Mouse (Mus musculus): ENCODE measurements at regions not wholly inside any gene's neighbourhood (a gene's known extent, or its start where the extent isn't known, plus 50 kb on each side); places are given as distances from the start of the nearest gene placed in this dataset.

DNA sequence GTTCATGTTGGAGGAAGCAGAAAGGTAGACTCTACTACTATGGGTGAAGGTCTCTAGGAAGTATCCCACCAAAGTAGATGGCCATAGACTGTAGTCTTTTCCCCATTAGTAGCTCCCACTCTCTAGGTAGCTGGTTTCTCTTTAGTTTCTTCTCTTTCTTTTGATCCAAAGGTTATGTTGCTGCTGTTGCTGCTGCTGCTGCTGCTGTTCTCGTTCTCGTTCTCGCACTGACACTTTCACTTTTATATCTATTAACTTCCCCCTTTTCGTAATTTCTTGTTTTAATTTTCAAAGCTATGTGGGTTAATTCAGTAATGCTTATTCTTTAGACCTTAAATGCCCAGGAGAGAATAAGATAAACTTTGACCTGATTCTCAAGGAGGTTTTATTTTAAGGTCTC, 58.3 kb downstream of the Tmem100 start:
- DNase-seq (ENCODE audit: low spot score in 2 of 2): no peak

DNA sequence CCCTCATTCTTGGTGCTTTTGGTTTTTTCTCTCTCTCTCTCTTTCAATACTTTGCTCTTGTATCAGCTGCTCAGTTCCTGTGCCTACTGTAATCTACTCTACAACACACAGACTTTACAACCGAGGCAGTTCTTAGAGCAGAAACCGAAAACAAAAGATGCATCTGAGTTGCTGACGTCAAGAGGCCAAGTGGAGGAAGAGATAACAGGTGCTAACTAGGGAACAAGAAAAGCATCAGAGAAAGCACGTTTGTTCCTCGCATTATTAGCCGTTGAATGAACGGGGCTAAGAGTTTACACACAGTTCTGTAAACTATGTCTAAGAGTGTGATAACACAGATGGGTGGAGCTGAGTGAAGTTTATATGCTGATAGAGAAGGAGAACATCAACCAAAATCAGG, 63.9 kb downstream of the Tmem100 start:
- DNase-seq (ENCODE audit: low spot score in 2 of 2): no peak

DNA sequence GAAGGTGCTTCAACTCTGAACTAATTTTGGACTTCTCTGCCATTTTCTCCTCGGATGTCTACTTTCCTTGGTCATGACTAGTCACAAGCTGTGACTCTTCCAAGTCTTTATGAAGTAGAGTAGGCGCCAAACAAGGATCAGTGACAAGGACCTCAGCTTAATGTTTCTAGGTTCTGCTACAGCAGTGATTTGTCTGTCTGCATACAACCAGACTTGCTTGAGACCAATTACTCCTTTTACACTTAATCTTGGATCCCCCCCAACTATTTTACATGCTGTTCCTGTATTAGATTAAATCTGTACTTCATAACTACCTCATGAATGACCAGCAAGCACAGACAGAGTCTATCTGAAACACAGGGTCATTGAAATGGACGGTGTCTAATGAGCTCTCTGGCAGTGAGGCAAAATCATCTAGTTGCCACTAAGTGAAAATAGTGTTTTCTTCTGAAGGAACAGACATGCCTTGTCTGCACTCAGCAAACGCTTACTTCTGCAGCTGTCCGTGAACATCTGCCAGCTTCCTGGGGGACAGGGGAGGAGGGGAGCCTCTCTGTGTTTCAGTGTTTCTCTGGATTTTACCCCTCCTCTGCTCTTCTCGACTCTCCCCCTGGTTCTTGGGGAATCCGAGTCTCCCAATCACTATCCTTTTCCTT, 64.7 kb downstream of the Tmem100 start:
- peak in 1 of 2 experiments; percentile 8 for DNase-seq (ENCODE audit: low spot score in 2 of 2)

DNA sequence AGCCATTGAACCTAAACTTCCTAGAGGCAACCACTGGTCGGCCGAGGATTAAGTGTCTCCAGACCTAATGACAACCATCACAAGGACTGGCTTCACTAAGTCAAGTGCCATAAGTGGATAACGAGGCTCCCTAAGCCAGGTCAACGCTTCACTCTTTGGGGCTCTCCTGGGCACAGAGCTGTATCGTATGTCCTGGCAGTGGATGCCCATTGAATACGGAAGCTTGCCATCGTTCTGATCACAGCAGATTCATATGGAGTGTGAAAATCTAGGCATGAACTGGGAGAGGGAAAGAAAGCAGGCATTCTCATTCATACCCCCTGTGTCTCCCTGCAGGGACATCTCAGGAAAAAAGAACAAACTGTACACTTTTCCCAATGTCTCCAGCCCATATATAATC, 68.3 kb downstream of the Tmem100 start:
- no peak for DNase-seq (ENCODE audit: low spot score in 2 of 2)

DNA sequence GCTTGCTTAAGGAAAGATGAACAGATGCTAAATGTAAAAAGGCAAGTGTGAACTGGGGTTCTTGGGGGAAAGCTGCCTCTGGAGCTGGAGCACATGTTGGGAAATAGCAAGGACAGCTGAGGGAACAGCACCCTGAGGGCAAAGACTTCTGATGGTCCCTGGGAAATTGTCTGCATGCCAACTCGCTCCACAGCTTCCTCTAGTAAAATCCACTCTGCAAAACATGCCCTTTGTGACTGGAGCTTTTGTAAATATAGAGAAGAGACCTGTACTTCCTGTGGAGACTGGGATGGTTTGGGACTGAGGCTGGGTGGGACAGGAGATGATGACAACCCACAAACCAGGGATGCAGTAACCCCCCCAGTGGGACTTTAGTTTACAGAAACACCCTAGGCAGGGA, 69.0 kb downstream of the Tmem100 start:
- DNase-seq (ENCODE audit: low spot score in 2 of 2): no peak

DNA sequence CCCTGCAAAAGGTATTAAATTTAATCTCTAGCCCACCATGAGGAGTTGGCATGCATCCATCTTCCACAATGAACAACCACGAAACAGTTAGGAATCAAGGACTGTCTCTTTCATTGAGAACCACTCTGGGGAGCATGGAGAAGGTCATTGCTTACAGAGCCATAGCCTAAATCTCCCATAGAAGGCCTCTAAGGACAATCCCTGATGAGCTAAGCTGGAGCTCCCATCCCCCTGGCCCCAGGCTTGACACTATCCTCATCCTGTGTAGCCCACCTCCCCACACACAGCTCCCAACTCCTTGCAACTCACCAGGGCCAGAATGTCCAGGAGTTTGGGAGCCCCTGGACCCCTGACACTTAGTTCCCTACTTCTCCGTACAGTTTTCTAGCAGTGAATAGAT, 70.0 kb downstream of the Tmem100 start:
- no peak for DNase-seq (ENCODE audit: low spot score in 2 of 2)

DNA sequence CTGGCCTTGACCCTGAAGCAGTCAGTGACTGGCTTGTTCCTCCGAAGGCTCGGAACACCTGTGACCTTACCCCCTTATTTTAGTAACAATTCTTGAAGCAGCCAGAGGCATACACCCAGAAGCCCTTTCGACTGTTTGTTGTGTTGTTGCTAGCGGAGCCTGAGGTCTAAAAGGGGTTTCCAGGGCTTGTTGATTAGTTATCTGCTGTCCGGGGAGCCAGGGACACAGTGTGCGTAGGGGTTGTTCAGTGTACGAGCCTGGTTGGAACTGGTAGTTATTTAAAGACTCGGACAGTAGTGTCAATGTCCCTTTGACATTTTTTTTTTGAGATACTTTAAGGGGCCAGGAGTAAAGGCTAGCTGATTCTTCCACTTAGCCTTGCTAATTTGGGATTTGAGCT, 71.1 kb downstream of the Tmem100 start:
- DNase-seq (ENCODE audit: low spot score in 2 of 2): no peak

DNA sequence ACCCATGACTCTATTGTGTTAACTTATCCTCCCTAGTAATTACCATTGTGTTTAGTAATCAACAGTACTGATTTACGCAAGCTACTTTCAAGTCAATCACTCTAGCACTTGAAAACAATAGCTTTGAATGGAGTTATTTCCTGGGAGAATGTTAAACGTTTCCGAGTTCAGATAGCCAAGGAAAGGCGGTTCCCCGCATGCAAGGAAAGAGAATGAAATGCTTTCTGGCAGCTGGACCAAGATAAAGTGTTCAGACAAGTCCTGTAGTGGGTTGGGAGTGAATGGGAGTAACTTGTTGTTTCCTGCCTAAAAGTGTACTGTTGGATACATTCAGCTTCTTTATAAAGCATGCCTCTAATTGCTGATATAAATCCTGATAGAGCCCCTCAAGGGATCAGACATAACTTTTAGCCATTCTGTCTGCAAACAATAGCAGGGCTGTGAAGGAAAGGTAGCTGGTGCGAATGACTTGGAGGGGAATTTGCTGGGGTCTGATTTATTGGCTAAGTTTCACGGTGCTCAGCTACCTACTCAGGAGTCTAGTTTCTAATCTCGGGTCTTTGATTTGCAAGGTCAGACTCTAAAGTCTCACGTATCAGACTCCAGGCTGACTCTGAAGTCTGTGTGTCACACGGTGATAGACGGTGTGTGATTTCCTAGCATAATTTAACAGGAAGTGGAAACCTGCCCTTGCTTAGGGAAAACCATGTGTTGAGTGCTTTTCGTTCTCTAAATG, 76.1 kb downstream of the Tmem100 start:
- DNase-seq (ENCODE audit: low spot score in 2 of 2): no peak

DNA sequence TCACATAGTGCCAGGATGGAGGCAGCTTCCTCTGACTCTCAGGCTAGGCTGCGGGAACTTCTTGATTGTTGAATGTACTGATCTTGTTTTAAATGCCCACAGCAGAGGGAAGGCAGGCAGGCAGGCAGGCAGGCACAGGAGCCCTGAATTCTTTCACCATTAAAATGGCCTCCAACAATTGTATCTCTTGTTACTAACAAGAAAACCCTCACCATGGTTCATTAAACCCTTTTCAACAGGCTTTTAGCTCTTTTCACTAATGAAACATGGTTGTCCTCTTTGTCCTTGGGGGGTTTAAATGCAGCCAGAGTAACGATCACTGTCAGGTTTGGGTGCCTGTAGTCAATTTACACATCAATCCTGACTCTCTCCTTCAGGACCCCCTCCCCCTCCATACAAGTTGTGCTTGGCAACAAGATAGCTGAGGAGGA, 77.8 kb upstream of the Gm45716 start:
- no peak for DNase-seq (ENCODE audit: low spot score in 2 of 2)

DNA sequence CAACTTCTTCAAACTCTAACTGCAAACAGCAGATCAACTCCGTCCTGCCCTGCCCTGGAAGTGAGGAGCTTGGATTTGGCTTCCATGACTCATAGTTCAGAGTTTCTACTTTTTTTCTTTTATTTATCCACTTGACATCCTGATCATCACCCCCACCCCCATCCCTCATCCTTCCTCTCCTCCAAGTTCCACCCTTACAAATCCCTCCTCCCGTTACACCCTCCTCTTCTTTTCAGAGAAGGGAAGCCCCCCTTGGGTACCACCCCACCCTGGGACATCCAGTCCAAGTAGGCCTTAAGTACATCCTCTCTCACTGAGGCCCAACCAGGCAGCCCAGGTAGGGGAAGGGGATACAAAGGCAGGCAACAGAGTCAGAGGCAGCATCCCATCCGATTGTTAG, 77.3 kb upstream of the Gm45716 start:
- no peak for DNase-seq (ENCODE audit: low spot score in 2 of 2)

DNA sequence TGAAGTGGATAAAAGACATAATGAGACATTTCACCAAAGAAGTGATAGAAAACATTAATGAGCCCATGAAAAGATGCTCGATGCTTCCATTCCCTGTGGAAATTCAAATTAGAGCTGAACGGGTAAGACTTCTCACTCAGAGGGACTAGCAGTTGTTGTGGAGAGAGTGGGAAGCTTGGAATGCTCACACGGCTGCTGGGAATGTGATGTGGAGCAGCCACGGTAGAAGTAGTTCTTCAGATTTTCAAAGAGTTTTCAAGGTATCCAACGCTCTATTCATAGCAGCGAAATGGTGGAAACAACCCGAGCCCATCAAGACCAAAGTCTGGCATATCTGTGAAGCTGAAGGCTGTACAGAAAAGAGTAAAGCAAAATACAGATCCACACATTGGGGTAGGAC, 75.3 kb upstream of the Gm45716 start:
- no peak for DNase-seq (ENCODE audit: low spot score in 2 of 2)

DNA sequence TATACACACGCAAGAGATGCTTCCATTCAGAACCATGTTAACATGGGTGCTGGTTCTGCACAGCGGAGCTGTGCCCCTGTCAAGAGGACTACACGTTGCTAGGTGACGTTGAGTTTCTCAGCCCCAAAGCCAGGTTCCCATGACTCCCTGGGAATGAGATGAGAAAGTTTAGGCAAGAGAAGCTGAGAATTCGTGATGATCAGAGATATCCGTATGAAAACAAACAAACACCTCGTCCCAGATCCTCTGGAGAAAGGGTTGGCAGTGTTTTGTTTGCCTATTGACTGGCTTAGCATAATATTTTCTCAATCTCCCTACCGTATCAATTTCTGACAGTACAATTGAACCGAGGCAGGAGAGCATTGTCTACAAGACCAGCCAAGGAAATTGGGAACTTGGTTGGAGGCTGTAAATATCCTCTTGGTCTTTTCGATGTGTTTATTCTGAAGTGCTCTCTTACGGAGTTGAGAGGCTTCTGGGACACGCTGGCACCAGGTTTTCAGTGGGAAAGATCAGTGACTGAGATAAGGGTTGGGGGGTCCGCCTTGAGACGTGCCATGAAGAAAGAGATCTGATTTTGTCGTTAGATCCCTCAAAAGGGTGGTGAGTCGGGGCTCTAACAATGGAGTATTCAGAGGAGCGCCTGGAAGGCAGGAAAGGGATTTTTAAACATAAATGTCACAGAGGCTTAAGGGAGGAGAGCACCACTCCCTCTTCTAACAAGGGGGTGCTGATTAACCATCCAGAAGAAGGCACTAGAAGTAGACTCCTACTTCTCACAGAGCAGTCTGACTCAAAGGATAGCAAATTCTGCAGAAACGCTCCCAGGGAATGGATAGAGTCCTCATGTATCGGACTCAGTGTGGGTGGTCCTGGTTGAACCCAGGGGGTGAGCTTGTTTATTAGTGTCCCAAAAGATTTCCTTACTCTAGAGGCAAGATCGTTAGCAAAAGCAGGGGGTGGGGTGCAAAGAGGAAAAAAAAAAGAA, 70.5 kb upstream of the Gm45716 start:
- no peak for DNase-seq (ENCODE audit: low spot score in 2 of 2)

DNA sequence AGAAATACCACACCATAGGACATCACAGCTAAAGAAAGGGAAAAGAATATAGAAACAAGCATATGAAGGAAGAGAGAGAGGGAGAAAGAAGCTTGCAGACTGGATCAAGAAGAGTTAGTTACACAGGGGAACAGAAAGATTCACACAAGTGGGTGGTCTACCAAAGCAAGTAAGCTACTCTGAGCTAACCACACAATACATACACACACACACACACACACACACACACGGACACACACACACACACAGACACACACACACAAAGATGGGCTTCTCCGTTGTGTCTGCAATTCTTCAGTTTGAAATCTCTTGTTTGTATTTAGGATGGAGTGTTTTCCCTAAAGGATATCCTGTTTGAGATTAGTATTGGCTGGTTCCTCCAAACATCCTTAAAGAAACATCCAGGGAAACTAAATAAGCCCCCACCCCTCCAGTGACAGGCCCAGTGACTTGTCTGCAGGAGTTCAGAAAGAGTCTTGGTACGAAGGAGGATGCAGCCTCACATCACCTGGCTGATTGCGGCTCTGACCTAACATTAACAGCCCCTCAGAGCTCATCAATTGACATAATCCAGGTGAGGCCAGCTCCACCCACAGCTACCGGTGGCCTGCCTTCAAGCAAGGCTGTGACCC, 69.7 kb upstream of the Gm45716 start:
- no peak for DNase-seq (ENCODE audit: low spot score in 2 of 2)

DNA sequence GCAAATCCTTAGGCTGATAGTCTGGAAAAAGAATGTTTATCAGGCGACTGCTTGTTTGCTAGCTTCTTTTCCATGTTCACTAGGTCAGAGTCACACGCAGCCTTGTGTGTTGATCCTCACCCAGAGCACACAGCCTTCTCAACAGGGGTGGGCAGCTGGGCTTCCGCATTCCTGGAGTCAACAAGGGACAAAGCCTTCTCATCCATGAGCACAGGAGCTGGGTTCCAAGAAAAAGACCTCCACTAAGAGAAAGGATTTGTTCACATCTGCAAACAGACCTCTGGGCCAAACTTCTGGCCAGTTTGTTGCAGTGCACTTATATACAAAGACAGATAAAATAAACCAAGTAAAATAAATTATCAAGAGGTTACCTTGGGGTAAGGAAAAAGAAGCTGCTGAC, 65.6 kb upstream of the Gm45716 start:
- DNase-seq (ENCODE audit: low spot score in 2 of 2): no peak

DNA sequence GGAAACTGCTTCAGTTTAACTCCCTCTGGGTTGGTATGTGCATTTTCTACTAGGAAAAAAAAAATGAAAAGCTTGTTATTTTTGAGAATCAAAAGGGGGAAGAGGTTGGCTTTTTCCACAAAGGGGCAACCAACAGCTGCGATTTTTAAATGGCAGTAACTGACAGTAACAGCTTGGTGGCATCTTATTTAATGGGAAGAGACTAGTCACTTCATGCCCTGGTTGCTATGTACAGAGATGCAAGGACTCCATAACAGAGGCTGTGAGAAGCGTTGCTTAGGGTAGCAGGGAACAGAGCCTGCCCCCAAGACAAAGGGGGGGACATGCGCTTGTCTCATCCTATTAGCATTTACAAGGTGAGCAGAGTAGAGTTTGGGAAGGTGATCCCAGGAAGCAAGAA, 64.8 kb upstream of the Gm45716 start:
- no peak for DNase-seq (ENCODE audit: low spot score in 2 of 2)

DNA sequence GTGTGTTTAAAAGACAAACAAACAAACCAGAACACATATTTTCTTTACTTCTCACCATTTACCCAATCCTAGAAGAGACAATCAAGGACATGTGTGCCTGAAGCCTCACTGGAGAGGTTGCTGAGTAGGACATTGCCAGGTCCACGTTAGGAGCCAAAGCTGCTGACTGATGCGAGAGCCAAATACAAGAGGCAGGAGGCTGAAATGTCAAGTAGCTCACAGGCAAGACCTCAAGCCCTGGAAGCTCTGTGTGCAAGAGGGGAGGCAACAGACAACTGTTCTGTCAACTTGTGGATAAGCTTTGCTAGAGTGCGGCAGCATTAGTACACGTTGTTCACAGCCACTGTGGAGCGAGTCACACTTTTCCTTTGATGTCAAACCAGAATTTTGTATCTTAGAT, 63.6 kb upstream of the Gm45716 start:
- no peak for DNase-seq (ENCODE audit: low spot score in 2 of 2)

DNA sequence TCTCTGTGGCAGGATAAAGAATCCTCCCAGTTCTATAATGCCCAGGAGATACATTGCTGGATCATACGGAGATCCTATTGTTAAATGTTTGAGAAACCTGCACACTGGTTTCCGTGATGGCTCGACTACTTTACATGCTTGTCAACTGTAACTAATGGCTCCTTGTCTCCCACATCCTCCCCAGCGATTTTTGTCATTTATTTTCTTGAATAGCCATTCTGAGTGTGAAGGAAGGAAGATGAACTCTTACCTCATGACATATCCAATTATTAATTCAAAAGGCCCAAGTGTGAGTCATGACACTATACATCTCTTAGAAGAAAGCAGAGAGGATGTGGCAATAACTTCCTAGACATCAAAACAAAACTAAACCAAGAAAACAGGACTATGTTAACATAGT, 61.2 kb upstream of the Gm45716 start:
- DNase-seq (ENCODE audit: low spot score in 2 of 2): no peak

DNA sequence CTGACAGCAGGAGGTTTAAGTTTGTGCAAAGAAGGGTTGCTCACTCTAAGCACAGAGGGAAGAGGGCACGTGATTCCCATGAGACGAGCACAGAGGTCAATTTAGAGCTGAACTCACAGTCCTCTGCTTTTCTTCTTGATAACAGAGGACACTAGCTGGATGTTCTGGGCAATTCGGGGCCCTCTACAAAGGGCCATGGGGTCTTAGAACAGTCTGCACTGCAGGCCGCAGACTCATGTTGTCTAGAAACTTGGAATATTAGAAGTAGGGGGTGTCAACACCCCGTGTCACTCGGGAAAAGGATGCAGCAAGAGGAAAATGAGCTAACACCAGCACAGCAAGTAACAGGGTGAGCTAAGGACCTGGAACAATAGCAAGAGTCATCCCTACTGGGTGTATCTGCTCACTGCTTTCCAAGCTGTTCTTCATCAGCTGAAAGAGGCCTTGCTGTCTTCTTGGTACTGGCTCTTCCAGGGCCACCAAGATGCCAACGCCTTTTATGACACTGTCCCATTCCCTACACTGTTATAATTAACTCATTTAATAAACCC, 58.5 kb upstream of the Gm45716 start:
- no peak for DNase-seq (ENCODE audit: low spot score in 2 of 2)

DNA sequence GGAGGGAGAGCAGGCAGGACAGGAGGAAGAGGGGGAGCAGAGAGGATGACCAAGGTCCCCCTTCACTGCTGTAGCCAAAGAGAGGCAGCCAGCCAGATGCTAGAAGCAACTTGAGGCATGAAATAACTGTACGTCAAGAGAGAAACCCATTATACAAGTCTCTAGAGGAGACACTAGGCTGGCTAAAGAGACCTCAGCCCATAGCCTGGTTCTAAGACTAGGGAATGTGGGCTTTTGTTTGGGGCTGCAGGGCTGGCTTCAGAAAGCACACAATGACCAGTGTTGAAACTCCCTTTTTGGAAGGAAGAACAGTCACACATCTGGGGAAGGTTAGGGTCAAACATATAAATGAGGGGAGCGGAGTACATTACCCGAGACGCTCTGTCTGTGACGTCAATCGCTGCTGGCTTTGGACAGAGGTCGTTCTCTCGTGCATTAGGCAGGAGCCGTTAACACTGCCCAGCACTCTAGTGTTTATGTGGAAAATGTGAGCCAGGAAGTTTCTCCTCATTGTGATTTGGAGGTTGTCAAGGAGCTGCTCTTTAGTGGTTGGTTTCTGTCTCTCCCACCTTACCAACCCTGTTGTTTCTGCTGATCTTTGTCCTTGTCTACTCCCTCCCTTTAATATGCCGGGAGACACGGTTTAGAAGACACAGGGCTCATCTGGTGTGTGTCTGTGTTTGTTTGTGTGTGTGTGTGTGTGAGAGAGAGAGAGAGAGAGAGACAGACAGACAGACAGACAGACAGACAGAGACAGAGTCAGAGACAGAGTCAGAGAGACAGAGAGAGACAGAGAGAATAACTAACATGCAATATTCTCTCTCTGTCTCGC, 57.5 kb upstream of the Gm45716 start:
- DNase-seq (ENCODE audit: low spot score in 2 of 2): no peak

DNA sequence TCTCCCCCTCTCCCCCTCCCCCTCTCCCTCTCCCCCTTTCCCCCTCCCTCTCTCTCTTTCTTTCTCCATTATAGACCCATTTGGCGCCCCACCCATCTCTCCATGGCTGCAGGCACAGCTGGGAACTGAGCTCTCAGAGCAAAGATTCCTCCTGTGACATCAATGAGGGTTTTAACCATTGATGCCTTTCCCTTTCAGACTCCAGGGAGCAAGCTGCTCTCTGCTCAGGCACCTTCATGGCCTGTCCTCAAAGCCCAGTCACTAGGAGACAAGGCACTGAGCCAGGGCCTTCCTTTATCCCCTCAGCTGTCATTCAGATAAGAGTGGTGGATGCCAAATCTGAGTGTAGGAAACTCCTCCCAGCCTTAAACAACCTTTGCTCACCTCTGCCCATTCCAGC, 56.8 kb upstream of the Gm45716 start:
- no peak for DNase-seq (ENCODE audit: low spot score in 2 of 2)

DNA sequence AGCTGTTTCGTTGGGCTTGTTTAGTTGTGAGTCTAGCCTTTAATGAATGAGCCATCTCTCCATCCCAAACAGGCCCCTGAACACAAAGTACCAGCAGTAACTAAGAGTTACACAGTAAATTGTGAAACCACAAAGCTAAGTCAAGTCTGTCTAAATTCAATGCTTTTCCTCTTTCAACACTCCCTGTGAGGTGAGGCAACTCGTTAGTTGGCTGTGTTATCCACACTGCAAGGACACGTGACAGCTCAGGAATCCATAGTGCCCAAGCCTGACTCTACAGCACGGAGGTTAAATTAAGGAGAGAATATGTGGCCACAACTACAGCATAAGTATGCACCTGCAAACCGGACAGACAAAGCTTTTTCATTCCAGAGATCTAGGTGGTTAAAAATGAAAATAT, 54.9 kb upstream of the Gm45716 start:
- DNase-seq (ENCODE audit: low spot score in 2 of 2): no peak
